Mouse (Mus musculus) heart, adult 2 months (tissue): ENCODE results near the gene 5730480H06Rik. TPM values are rescaled to one million over a fixed set of nuclear protein-coding genes. Genes with fewer than 3 reads are reported as not detected.

Experiments used
- DNase-seq, 2 experiments: peaks; one replicate each; pipeline ENCODE4 v3.0.0; 2021
- H3K27ac ChIP-seq: fragments of 200-600 bp; 2 replicates; pipeline ENCODE4 v1.8.1; 2022
- H3K27me3 ChIP-seq: fragments of 200-500 bp; 2 replicates; pipeline ENCODE4 v1.6.1; 2012; ENCODE audit warnings: mild to moderate bottlenecking, low read length, inconsistent platforms, mixed read lengths; ENCODE audit not compliant: control insufficient read depth, insufficient read depth
- H3K36me3 ChIP-seq: fragments of 200-500 bp; 2 replicates; pipeline ENCODE4 v1.6.1; 2012; ENCODE audit warnings: low read length, inconsistent platforms; ENCODE audit not compliant: control insufficient read depth, insufficient read depth
- H3K4me1 ChIP-seq: fragments of 200-500 bp; 2 replicates; pipeline ENCODE4 v1.6.1; 2011; ENCODE audit warnings: low read length; ENCODE audit not compliant: control insufficient read depth, insufficient read depth
- H3K4me3 ChIP-seq: fragments of 200-600 bp; 2 replicates; pipeline ENCODE4 v1.8.1; 2022
- H3K79me2 ChIP-seq: fragments of 200-500 bp; replicated peaks from 2 replicates; pipeline ENCODE4 v1.6.1; 2012; ENCODE audit warnings: mild to moderate bottlenecking, inconsistent platforms, low read length, moderate library complexity, mixed read lengths; ENCODE audit not compliant: control insufficient read depth, insufficient read depth
- H3K9ac ChIP-seq: fragments of 200-500 bp; 2 replicates; pipeline ENCODE4 v1.6.1; 2012; ENCODE audit warnings: low read depth, mild to moderate bottlenecking, control low read depth, inconsistent platforms, low read length, mixed read lengths
- CTCF ChIP-seq: fragments of 200-600 bp; IDR thresholded peaks from 2 replicates; pipeline ENCODE4 v1.8.1; 2022; ENCODE audit warnings: antibody characterized with exemption, mild to moderate bottlenecking, moderate library complexity
- EP300 ChIP-seq: fragments of 200-500 bp; IDR thresholded peaks from 2 replicates; pipeline ENCODE4 v1.6.1; 2011; ENCODE audit warnings: low read depth, low read length, control low read depth; ENCODE audit not compliant: insufficient read depth
- POLR2A ChIP-seq: fragments of 200-500 bp; IDR thresholded peaks from 2 replicates; pipeline ENCODE4 v1.6.1; 2011; ENCODE audit warnings: mild to moderate bottlenecking, low read depth, low read length, control low read depth; ENCODE audit not compliant: insufficient read depth
- WGBS: fragments of 180-500 bp; shearing (Covaris S2); methylation state at CpG from one replicate; pipeline ENCODE4 v1.1.7; 2018; 5-methylcytosine and 5-hydroxymethylcytosine counted together
- intact Hi-C: fragments of 180-260 bp; cut with DNase I; formaldehyde crosslinking; loops from one replicate; pipeline ENCODE4 v1.15.1; 2025
- polyA plus RNA-seq: library from polyadenylated mRNA; depleted of rRNA; stranded (reverse); fragments of >200 nt; gene quantifications from 2 replicates; pipeline ENCODE4 v1.2.3, GENCODE M21; 2012
- total RNA-seq, 2 experiments: library from RNA; stranded (reverse); gene quantifications; 2 replicates each; pipeline ENCODE4 v1.2.3; 2021

The 5730480H06Rik gene
- total and polyA plus RNA-seq, 3 experiments: 3.3 to 7.3 (median 5.1) TPM

DNA sequence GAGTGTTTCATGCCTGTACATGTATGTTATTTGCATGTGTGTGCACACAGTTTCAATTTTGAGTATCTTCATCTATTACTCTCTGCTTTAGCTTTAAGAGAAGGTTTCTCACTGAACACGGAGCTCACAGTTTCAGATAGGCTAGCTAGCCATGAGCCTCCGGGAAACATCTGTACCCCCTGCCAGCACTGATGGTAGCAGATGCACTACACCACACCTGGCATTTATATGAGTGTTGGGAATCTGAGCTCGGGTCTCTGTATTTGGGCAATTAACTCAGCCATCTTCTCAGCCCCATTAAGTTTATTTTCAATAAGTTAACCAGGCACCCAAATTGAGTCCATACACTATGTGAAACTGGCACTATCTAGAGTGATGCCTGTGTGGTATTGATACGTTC, 83.7 kb downstream of the 5730480H06Rik start:
- Histone ChIP-seq H3K9ac (no peak overlapping the region), H3K36me3 (no peaks in the 10 kb centered on the region; the same call in 1 of the 2 replicates), H3K79me2 (no peaks in the 10 kb centered on the region), H3K4me3 (no peak overlapping the region), H3K27me3 (no peaks in the 10 kb centered on the region), H3K27ac (no peak overlapping the region), H3K4me1 (no peaks in the 10 kb centered on the region)
- TF ChIP-seq EP300: no peak
- no peak for TF ChIP-seq CTCF
- TF ChIP-seq POLR2A: no peak
- no peak for DNase-seq
- intact Hi-C loops: no loop called here
- 83% methylated on average over 4 of the region's 4 CpGs for WGBS

DNA sequence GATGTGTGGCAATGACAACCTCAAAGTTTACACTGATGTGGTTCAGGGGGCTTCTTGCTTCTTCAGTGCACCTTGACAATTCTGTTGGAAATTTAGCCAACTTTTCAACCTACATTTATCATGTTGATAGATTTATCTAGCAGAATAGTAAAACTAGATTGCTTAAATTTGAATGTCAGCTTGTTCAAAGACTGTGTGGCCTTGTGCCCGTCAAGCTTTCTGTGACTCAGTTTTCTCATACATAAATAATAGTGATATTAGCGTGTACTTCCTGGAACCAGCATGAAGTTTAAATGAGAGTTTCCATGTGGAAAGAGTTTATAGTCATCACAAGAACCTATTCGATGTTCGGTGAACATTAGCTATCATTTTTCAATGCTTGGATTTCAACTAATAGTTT, 84.5 kb downstream of the 5730480H06Rik start:
- Histone ChIP-seq H3K4me3 (no peak overlapping the region), H3K4me1 (no peaks in the 10 kb centered on the region), H3K9ac (no peak overlapping the region), H3K27me3 (no peaks in the 10 kb centered on the region), H3K27ac (no peak overlapping the region), H3K36me3 (no peaks in the 10 kb centered on the region; the same call in 1 of the 2 replicates), H3K79me2 (no peaks in the 10 kb centered on the region)
- intact Hi-C loops: no loop called here
- no peak for DNase-seq
- no peak for TF ChIP-seq POLR2A
- TF ChIP-seq EP300: no peak
- no peak for TF ChIP-seq CTCF
- WGBS: 97% methylated on average over 4 of the region's 4 CpGs

DNA sequence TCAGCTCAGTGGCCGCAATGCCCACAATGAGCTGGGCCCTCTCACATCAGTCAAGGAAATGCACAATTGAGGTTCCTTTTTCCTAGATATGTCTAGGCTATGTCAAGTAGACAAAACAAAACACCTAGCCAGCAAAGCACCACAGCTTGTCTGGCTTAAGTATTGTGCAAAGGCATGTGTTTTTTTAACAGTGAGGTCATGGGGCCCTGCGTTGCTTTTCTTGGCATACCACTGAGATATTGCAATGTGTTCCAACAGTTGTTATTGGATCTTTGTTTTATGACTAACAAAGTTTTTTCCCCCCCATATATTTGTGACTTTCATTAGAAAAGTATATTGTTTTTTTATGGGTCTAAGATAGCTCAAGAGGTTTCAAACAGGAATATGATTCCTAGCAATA, 92.0 kb downstream of the 5730480H06Rik start:
- intact Hi-C loops: no loop called here
- H3K79me2 ChIP-seq: no peaks in the 10 kb centered on the region
- 66% methylated on average over 2 of the region's 2 CpGs for WGBS
- H3K27ac ChIP-seq: no peak overlapping the region
- H3K36me3 ChIP-seq: no peaks in the 10 kb centered on the region
- no peak overlapping the region for H3K9ac ChIP-seq
- DNase-seq: no peak
- no peak for TF ChIP-seq EP300
- TF ChIP-seq POLR2A: no peak
- no peak for TF ChIP-seq CTCF
- no peaks in the 10 kb centered on the region for H3K27me3 ChIP-seq
- H3K4me3 ChIP-seq: no peak overlapping the region
- no peaks in the 10 kb centered on the region for H3K4me1 ChIP-seq

DNA sequence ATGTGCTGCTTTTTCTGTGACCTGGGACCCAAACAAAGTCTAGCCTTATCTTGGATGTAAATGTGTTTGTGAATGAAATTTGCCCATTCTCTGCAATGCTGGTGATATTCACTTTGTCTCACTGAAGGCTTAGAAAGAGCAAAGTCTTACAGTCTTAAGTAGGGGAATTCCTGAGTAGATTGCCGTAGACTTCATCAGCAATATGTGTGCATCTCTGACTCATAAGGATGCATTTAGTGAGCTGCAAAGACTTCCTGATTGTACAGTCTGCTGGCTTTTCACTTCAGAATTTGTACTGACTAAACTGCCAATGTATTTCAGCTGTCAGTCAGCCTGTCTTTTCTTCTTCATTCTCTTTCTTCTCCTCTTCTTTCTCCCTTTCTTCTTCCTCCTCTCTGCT, 94.2 kb downstream of the 5730480H06Rik start:
- no peaks in the 10 kb centered on the region for H3K79me2 ChIP-seq
- intact Hi-C loops: no loop called here
- H3K4me3 ChIP-seq: no peak overlapping the region
- TF ChIP-seq POLR2A: no peak
- no peak for TF ChIP-seq EP300
- no peak for TF ChIP-seq CTCF
- WGBS: 44% methylated on average over 1 of the region's 1 CpGs
- no peak overlapping the region for H3K27ac ChIP-seq
- H3K27me3 ChIP-seq: no peaks in the 10 kb centered on the region
- DNase-seq: no peak
- H3K9ac ChIP-seq: no peak overlapping the region
- H3K4me1 ChIP-seq: no peaks in the 10 kb centered on the region
- no peaks in the 10 kb centered on the region for H3K36me3 ChIP-seq

DNA sequence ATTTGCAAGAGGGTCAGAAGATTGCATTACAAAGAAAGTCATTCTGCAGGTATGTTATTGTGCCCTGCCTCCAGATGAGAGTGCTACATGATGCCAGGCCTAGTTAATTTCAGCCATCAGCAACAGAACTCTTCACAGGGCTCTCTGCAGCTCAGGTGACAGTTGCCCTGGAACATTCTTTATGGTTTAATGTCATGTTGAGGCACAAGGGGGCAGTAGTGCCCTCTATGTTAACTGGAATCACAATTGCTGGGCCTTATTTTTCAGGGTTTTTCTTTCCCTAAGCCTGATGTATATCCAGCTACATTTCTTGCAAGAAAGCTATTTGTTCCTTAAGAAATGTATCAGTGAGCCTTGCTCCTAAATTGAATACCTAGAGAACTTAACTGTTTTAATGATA, 102.7 kb downstream of the 5730480H06Rik start:
- Histone ChIP-seq H3K79me2 (no peaks in the 10 kb centered on the region), H3K36me3 (no peaks in the 10 kb centered on the region), H3K4me3 (no peak overlapping the region), H3K9ac (no peak overlapping the region), H3K27ac (no peak overlapping the region), H3K27me3 (no peaks in the 10 kb centered on the region), H3K4me1 (no peaks in the 10 kb centered on the region)
- intact Hi-C loops: no loop called here
- DNase-seq: no peak
- TF ChIP-seq POLR2A (no peak), CTCF (peak; percentile 61), EP300 (no peak)

DNA sequence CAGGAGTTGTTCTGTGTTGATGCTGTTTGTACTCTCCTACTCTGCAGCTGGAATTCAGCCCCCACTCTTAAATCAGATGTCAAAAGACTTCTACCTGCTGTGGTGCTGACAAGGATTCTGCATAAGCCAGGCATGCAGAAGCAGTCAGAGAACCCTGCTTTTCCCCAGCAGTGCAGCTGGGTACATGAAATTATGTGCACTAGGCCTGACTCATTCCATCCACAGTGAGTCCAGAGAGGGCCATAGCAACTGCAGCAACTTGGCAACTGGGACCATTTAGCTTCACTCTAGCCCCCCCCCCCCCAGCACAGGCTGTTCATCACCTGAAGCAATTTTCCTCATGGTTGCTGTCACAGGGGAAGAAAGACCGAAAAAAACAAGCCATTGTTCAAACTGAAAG, 121.1 kb downstream of the 5730480H06Rik start:
- Histone ChIP-seq H3K4me1 (no peaks in the 10 kb centered on the region), H3K9ac (no peak overlapping the region), H3K4me3 (no peak overlapping the region), H3K36me3 (no peaks in the 10 kb centered on the region), H3K27me3 (no peaks in the 10 kb centered on the region), H3K79me2 (no peaks in the 10 kb centered on the region), H3K27ac (no peak overlapping the region)
- no peak for DNase-seq
- 47% methylated on average over 1 of the region's 1 CpGs for WGBS
- TF ChIP-seq CTCF (no peak), POLR2A (no peak), EP300 (no peak)
- intact Hi-C loops: no loop called here

DNA sequence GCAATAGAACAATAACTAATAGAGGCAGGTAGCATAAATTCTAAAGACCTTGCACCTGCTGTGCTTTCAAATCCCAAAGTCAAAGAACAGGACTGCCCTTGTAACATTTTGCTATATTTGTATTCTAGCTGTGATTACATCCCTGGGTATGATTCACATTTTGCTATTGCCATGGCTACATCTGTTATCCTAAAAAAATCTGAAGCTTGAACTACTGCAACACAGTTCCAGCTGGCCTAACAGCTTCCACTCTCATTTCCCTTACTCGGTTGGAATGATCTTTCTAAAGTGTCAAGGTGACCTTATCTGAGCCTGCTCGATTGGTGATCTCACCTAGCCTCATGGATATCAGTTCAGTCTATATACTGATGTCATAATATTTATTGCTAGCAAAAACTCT, 132.5 kb downstream of the 5730480H06Rik start:
- 40% methylated on average over 2 of the region's 2 CpGs for WGBS
- no peaks in the 10 kb centered on the region for H3K4me1 ChIP-seq
- no peaks in the 10 kb centered on the region for H3K36me3 ChIP-seq
- no peaks in the 10 kb centered on the region for H3K27me3 ChIP-seq
- DNase-seq: no peak
- intact Hi-C loops: no loop called here
- TF ChIP-seq POLR2A (no peak), EP300 (no peak), CTCF (no peak)
- no peaks in the 10 kb centered on the region for H3K79me2 ChIP-seq
- no peak overlapping the region for H3K27ac ChIP-seq
- no peak overlapping the region for H3K9ac ChIP-seq
- H3K4me3 ChIP-seq: no peak overlapping the region
